Mouse (Mus musculus): ENCODE measurements around the gene Adcyap1.
A peak's percentile ranks its signal among the peaks of the same experiment; 100 is the strongest.

The Adcyap1 gene

DNA sequence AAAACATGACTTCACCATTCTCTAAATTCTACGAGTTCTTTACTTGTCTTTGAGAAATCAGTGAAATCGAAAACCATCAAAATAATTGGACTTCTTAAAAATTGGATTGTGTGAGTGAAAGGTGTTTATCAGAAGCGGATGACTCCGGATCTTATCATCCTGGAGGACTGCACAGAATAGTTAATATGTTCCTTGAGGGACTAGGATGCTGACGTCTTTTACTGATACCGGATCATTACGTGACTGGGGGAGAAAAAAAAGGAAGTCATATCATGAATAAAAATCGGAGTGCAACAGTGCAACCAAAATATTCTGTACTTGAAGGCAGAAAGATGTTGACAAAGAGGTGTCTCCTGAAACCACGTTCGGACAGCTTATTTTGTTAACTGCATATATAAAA lies at the start of gene Adcyap1:
Gene Adcyap1, plus strand, starts transcription at position 301 of the 400 bp plus-strand sequence.
- no peak for DNase-seq

DNA sequence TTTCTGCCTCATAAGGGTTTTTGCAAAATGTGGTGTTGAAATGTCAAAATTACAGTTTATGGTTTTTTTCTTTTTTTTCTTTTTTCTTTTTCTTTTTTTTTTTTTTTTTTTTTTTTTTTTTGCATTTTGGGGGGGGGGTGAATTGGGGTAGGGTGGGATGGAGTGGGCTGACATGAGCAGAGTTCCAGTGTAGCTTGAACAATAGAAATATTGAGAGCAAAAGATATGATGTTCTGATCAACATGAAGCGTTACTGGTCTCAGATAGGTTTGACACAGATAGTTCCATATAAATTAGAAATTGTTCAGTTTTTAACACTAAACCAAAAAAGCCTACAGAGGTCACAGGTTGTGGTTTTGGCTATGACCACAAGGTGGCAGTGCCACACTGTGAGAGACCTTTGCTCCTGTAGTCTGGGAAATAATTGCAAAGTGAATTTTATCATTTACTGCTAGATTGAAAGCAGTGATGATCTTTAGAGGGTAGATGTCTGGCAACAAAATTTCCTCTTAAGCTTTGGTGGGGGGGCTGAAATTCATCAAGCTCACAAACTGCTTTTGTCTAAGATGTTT lies 40.5 kb upstream of the Adcyap1 start:
- peak; percentile 21 to 41 for DNase-seq

DNA sequence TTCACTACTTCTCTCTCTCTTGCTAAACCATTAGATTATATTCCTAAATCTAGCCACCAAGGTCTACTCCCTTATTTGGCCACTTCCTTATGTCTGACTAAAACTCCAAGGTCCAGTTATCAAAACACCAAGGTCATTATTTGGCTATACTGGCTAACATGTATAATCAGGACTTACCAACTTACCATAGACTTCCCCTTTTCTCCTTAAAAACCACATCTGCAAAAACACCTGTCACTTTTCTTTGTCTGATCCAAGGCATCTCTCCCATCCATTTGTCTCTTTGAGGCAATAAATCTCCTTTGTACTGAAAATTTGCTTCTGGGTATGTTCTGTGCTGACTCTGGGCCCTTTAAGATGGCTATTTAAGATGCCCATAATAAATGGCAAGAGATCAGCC lies 29.2 kb upstream of the Adcyap1 start:
- DNase-seq, result no peak

DNA sequence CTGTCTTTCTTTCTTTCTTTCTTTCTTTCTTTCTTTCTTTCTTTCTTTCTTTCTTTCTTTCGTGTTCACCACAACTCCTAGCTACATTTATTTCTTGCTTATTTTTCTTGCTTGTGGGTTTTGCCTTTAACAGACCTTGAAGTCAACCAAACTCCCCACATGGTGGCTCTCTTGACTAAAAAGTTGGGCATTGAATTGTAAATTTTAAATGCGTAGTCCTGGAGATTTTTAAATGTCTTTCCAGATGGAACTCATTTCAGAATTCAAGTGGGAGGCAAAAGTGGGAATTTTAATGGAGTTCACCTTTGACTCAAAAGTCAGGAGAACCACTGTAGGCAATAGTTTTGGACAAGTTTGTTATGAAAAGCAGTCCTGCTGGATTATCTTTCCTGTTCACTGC lies 2.0 kb upstream of the Adcyap1 start:
- no peak for DNase-seq

DNA sequence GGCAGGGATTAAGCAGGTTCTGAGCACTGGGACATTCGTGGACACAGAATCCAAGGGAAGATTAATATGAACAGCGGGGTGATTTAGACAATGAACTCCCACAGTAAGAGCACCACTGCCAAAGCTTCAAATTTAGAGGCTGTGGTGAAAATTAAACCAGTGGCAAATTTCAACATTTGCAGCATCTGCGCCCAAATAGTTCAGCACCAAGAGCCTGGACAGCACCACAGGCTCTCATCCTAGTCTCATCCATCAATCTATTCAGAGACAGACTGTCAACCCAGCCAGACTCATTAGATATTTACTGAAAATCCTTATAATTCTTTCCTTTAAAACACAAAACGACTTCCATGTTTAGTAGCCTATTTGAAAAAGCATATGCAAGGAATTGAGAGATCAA lies 604 bp upstream of the Adcyap1 start:
- DNase-seq, result no peak

DNA sequence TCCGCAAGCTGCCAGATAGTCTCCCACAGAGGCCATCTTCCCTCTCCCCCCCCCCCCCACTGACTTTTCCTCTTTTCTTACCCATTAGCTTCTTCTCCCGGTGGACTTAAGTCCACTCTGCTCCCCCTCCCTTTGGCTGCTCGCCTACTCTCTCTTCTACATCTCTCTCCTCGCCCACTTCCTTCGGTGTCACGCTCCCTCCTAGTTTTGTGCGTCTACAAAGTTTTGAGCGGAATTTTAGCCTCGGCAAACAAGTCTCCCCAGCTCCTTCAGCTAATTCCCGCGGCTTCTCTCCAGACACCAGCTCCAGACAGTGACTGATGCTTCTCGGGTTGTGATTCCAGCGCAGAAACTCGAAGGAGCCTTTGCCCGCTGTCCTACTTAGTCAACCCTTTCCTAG lies 401 bp downstream of the Adcyap1 start:
- no peak for DNase-seq

DNA sequence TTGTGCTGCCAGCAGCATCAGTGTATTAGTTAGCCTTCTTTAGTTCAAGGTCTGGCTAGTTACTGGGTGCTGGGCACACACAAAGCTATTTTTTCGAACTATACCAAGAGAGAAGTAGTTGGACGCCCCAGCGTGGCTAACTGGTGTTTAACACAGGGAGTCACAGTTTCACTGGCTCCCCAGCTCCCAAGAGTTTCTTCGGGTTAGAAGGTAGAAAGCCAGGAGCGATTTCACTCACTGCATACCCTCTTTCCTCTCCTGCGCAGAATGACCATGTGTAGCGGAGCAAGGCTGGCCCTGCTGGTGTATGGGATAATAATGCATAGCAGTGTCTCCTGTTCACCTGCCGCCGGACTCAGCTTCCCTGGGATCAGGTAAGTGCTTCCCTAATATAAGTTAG lies 930 bp downstream of the Adcyap1 start:
- no peak for DNase-seq

DNA sequence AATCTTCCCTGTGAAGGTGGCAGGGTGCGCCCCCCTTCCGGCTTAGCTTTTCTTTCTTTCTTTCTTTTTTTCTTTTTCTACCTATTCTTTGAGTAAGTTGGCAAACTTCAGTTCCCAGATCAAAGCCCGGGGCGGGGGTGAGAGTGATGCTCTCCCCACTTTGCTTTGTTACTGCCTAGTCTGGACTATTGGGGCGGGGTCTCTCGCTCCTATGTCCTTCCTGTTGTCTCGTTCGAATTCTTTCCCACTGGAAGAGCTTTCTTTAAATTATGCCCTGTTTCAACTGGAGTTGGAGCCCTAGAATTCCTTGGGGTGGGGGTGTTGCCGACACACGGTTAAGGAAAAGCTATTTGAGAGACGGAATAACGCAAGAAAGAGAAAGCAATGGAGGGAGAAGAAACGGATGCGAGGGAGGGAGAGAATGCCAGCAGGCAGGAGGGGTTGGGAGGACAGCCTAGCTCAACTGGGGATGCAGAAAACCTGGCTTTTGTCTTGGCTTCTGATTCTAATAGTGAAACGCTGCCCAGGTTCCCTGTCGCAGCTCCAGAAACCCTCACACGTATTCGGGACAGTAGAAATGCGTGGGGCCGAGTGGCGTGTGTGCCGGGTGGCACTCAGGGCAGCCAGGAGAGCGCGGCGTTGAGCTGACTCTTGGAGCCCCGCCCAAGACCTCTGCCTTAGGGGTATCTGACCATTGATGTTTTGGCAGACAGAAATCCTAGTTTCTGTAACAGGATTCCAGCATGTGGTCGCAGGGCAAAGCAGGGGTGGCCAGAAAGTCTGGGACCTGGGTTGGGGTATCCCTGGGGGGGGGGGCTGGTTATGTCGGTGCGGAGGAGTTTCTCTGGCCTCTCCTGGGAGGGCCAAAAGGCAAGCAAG lies 1.8 kb downstream of the Adcyap1 start:
- no peak for DNase-seq

DNA sequence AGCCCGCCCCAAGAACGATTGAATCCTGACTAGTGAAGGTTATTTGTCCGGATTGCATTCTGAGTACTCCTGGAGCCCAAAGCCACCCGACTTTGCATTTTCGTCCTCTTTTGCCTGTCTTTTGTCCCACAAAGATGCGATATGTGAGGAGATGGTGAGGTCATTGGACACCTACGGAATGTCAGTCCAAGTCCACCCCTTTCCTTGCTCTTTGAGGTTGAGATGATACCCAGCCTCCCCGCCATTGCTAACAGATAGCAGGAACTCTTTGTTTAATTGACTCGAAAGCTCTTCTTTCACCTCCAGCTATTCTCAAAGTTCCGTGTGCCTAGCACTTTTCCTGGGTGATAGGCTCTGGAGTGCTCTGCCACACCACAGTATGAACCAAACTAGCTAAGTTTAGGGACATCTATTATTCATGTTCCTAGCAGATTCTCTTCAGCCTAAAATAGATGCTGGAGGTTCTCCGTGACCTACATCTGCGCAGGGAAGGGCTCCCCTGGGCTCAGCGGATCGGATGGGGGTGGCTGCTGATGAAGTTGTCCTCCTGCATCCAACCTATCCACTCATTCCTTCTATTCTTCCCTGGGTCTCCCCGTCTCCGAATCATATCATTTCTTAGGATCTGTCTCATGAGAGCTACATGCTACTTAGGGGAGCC lies 2.6 kb downstream of the Adcyap1 start:
- no peak for DNase-seq

DNA sequence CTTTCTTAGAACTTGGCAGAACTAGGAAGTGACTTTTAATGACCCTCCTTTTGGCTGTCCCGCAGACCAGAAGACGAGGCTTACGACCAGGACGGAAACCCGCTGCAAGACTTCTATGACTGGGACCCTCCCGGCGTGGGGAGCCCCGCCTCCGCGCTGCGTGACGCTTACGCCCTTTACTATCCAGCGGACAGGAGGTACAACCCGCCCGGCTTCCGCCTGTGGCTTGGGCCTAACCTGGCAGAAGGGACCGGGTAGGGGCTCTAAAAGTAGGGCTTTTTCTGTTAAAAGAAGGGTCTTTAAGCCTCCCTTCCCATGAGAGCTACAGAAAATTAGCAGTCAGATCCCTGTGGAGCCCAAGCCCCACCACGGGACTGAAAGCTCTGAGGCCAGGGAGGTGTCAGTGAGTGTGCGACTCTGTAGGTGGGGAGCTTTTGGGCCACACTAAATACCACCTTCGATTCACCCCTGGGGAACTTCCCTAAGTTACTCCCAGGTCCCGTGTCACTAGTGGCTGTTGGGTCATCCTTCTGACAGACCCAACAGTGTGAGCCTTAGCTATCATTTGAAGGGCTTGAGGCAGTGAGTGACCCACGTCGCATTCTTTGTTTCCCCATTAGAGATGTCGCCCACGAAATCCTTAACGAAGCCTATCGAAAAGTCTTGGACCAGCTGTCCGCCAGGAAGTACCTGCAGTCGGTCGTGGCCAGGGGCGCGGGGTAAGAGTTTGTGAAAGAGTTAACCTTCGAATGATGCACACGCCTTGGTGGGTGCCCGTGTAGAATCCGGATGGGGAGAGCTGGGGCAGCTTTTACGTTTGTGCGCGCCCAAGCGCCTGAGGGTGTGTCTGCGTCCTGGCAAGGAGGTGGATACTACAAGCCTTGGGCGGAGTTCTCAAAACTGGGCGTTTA lies 3.6 kb downstream of the Adcyap1 start:
- no peak for DNase-seq

DNA sequence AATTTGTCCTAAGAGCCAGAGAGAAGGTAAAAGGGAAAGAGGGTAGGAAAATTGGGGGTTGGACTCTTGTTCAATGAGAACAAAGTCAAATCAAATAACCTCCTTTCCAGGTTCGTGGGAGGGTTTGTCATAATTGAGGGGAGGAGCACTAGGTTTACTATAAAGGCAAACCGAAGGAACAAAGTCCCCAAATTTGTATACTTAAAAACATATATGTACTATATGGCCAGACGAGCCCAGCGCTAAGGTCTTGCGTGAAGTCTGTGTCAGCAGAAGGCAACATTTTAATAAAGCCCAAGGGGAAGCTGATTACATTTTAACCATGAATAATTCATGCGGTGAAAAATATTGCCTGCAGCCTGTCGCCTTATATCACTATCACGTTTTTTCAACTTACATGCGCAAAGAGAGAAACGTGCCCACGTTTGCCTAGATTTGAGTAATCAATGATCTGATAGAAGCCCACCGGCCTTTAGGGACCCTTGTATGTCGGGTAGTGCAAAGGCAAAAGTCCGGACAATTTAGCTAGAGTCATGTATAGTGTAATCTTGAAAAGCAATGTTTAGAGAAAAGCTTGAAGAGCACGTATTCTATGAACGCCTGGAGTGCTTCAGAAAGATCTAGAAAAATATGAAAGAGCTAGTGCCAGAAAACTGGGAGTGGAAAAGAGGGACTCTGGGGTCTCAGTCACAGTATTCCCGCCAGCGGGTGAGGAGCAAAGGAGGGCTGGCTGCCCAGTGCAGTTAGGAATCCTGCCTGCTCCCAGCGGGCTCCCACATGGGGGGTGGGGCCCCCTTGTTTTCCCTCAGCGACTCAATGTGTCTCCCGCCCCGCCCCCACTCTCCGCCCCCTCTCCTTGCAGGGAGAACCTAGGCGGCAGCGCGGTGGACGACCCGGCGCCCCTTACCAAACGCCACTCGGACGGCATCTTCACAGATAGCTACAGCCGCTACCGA lies 4.5 kb downstream of the Adcyap1 start:
- DNase-seq, result peak in 1 of 2 experiments; percentile 19

DNA sequence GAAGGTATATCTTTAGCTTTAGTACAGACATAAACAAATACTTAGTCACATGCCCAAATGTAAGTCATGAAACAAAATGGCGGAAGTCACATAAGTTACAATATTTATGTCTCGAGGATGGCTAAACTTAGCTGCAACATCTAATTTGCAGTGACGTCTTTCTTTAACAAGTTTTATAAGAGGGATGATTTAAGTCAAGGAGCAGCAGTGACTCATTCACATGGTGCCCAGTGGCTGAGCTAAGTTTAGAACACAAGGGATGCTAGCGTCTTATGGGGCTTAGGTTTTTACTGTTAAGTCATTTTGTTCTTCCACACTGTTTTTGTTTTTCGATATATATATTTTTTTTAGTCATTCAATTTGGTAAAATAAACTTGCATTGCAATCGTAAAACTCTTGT lies 19.0 kb downstream of the Adcyap1 start:
- DNase-seq, result no peak

DNA sequence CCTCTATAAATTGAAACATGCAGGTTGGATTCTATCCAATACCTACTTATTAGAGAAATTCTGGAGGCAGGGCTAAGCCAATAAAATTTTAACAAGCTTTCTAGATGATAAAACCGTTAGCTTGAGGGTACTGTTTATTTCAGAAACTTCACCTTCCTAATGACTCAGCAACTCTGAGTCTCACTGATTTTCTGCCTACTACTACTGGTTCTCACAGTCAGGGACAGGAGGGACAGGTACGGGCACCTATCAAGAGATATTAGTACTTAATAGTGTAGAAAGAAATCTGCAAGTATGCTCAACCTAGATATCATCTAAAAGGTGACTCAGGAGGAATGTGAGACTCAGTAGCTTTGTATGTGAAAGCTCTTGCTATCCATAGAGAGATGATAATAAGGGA lies 19.8 kb downstream of the Adcyap1 start:
- no peak for DNase-seq

DNA sequence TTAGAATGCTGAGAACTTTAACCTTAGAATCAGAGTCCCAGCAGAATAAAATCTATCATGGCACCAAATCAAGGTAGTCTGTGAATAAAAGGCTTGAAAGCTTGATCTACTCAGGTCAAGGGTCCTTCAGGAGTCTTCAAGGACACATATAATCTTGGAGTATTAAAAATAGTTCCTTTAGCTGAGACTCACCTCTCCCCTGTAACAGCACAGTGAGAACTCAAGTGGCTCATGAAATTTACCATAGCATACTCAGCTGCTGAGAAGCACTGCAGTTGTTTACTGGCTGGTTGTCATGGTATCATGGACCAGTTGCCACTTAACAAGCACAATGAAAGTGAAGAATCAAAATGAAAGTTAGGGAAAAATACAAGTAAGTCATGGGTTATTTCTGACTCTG lies 38.5 kb downstream of the Adcyap1 start:
- no peak for DNase-seq
